Mouse (Mus musculus): ENCODE measurements around the gene Vps37c. TPM values are rescaled to one million over a fixed set of nuclear protein-coding genes. Genes with fewer than 3 reads are reported as not detected.
A peak's percentile ranks its signal among the peaks of the same experiment; 100 is the strongest.

The Vps37c gene
- polyA plus RNA-seq, 1 experiment from 2014 or later, result 27.7 TPM

- Histone ChIP-seq H3K4me2 (ENCODE audit: low read length) (no peak overlapping the region), H3K9ac (ENCODE audit: low read depth, low read length) (no peak overlapping the region), H3K27ac (ENCODE audit: low read depth, low read length) (no peak overlapping the region), H3K27me3 (replicated peaks; ENCODE audit: control insufficient read depth, insufficient read depth, low read length) (no peaks in the 10 kb centered on the region), H3K9me3 (ENCODE audit: control insufficient read depth, low read length) (no peaks in the 10 kb centered on the region), H3K4me1 (ENCODE audit: control insufficient read depth, insufficient read depth, low read depth, low read length) (no peaks in the 10 kb centered on the region), H3K36me3 (ENCODE audit: control insufficient read depth, insufficient read depth, low read length) (no peaks in the 10 kb centered on the region), H3K4me3 (ENCODE audit: low read length) (no peak overlapping the region)
- ATAC-seq, result no peak
- WGBS, result 90% methylated on average over 2 of the region's 2 CpGs
These were observed 26.6 kb upstream of the Vps37c start for GRCm38 (mm10) chr19:10661919-10662318.

DNA sequence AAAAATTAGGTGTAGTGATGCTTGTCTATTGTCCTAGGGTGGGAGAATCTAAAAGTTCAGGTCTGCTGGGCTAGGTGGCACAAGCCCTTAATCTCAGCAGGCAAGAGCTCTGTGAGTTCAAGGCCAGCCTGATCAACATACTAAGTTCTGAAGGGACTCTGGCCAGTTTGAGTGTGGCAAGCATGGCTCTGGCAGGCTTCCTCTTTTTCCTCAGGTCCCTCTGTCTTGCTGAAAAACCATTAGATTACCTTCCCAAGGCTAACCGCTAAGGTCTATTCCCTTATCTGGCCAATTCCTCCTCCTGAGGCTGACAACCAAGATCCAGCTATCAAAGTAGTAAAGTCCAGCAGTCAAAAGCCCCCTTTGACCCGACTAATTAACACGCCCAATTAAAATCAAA, 25.9 kb upstream of the Vps37c start:
- Histone ChIP-seq H3K9me3 (ENCODE audit: control insufficient read depth, low read length) (no peaks in the 10 kb centered on the region), H3K36me3 (ENCODE audit: control insufficient read depth, insufficient read depth, low read length) (no peaks in the 10 kb centered on the region), H3K27ac (ENCODE audit: low read depth, low read length) (no peak overlapping the region), H3K9ac (ENCODE audit: low read depth, low read length) (no peak overlapping the region), H3K4me3 (ENCODE audit: low read length) (no peak overlapping the region), H3K4me2 (ENCODE audit: low read length) (no peak overlapping the region), H3K4me1 (ENCODE audit: control insufficient read depth, insufficient read depth, low read depth, low read length) (no peaks in the 10 kb centered on the region), H3K27me3 (replicated peaks; ENCODE audit: control insufficient read depth, insufficient read depth, low read length) (no peaks in the 10 kb centered on the region)
- no peak for ATAC-seq
- WGBS, result 78% methylated on average over 3 of the region's 3 CpGs

GRCm38 (mm10) chr19:10665093-10665492, 23.4 kb upstream of the Vps37c start:
- H3K9me3 ChIP-seq (ENCODE audit: control insufficient read depth, low read length), result no peaks in the 10 kb centered on the region
- H3K27ac ChIP-seq (ENCODE audit: low read depth, low read length), result no peak overlapping the region
- ATAC-seq, result peak; percentile 35; the same call in 1 of the 2 replicates
- H3K4me2 ChIP-seq (ENCODE audit: low read length), result no peak overlapping the region
- H3K4me1 ChIP-seq (ENCODE audit: control insufficient read depth, insufficient read depth, low read depth, low read length), result no peaks in the 10 kb centered on the region
- H3K36me3 ChIP-seq (ENCODE audit: control insufficient read depth, insufficient read depth, low read length), result no peaks in the 10 kb centered on the region
- WGBS, result 60% methylated on average over 3 of the region's 3 CpGs
- no peaks in the 10 kb centered on the region for H3K27me3 ChIP-seq (replicated peaks; ENCODE audit: control insufficient read depth, insufficient read depth, low read length)
- no peak overlapping the region for H3K9ac ChIP-seq (ENCODE audit: low read depth, low read length)
- no peak overlapping the region for H3K4me3 ChIP-seq (ENCODE audit: low read length)

GRCm38 (mm10) chr19:10665499-10665898, 23.0 kb upstream of the Vps37c start:
- Histone ChIP-seq H3K4me3 (ENCODE audit: low read length) (no peak overlapping the region), H3K27ac (ENCODE audit: low read depth, low read length) (no peak overlapping the region), H3K9me3 (ENCODE audit: control insufficient read depth, low read length) (no peaks in the 10 kb centered on the region), H3K4me2 (ENCODE audit: low read length) (no peak overlapping the region), H3K27me3 (replicated peaks; ENCODE audit: control insufficient read depth, insufficient read depth, low read length) (no peaks in the 10 kb centered on the region), H3K4me1 (ENCODE audit: control insufficient read depth, insufficient read depth, low read depth, low read length) (no peaks in the 10 kb centered on the region), H3K36me3 (ENCODE audit: control insufficient read depth, insufficient read depth, low read length) (no peaks in the 10 kb centered on the region), H3K9ac (ENCODE audit: low read depth, low read length) (no peak overlapping the region)
- ATAC-seq, result peak; percentile 83
- WGBS, result 12% methylated on average over 2 of the region's 2 CpGs

DNA sequence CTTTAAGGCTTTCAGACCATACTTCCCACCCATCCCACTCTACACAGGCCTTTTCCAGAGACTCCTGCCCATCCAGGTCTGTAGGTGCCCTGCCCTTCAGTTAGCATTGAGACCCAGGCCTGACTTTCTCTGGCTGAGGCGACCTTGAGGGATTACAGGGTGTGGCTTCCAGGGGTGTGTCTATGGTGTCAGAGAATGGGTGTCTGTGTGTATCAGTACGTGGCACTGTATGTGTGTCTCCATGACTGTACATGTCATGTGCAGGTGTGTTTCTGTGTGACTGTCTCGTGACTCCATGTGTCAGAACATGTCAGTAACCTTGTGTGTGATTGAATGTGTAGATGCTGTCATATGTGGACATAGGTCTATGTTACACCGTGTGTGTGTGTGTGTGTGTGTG, 17.2 kb upstream of the Vps37c start:
- H3K9ac ChIP-seq (ENCODE audit: low read depth, low read length), result no peak overlapping the region
- H3K4me3 ChIP-seq (ENCODE audit: low read length), result no peak overlapping the region
- H3K4me2 ChIP-seq (ENCODE audit: low read length), result no peak overlapping the region
- H3K27me3 ChIP-seq (replicated peaks; ENCODE audit: control insufficient read depth, insufficient read depth, low read length), result no peaks in the 10 kb centered on the region
- no peak overlapping the region for H3K27ac ChIP-seq (ENCODE audit: low read depth, low read length)
- 86% methylated on average over 4 of the region's 4 CpGs for WGBS
- H3K36me3 ChIP-seq (ENCODE audit: control insufficient read depth, insufficient read depth, low read length), result no peaks in the 10 kb centered on the region
- no peaks in the 10 kb centered on the region for H3K4me1 ChIP-seq (ENCODE audit: control insufficient read depth, insufficient read depth, low read depth, low read length)
- no peaks in the 10 kb centered on the region for H3K9me3 ChIP-seq (ENCODE audit: control insufficient read depth, low read length)
- ATAC-seq, result no peak

GRCm38 (mm10) chr19:10671854-10672417, 16.6 kb upstream of the Vps37c start:
- Histone ChIP-seq H3K4me3 (ENCODE audit: low read length) (no peak overlapping the region), H3K27ac (ENCODE audit: low read depth, low read length) (no peak overlapping the region), H3K4me1 (ENCODE audit: control insufficient read depth, insufficient read depth, low read depth, low read length) (no peaks in the 10 kb centered on the region), H3K9ac (ENCODE audit: low read depth, low read length) (no peak overlapping the region), H3K4me2 (ENCODE audit: low read length) (no peak overlapping the region), H3K27me3 (replicated peaks; ENCODE audit: control insufficient read depth, insufficient read depth, low read length) (no peaks in the 10 kb centered on the region), H3K36me3 (ENCODE audit: control insufficient read depth, insufficient read depth, low read length) (no peaks in the 10 kb centered on the region), H3K9me3 (ENCODE audit: control insufficient read depth, low read length) (no peaks in the 10 kb centered on the region)
- WGBS, result 65% methylated on average over 9 of the region's 9 CpGs
- no peak for ATAC-seq

DNA sequence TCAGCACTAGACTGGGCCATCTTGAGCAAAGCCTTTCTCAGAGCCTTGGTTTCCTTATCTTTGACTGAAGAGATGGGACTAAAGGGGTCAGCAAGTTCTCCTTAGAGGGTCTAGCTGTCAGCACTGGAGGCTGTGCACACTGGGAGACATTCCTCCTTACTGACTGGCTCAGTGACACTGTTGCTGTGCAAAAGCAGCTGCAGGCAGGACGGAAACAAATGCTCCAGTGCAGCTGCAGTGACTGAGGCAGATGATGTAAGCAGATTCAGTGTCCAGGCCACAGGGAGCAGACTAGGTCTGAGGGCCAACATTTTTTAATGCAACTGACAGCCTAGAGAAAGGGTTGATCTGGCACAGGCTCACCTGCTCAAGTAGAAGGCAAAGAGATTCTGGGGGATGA, 15.3 kb upstream of the Vps37c start:
- H3K4me2 ChIP-seq (ENCODE audit: low read length), result no peak overlapping the region
- no peaks in the 10 kb centered on the region for H3K9me3 ChIP-seq (ENCODE audit: control insufficient read depth, low read length)
- no peak overlapping the region for H3K4me3 ChIP-seq (ENCODE audit: low read length)
- no peak for ATAC-seq
- H3K4me1 ChIP-seq (ENCODE audit: control insufficient read depth, insufficient read depth, low read depth, low read length), result no peaks in the 10 kb centered on the region
- no peaks in the 10 kb centered on the region; the same call in 1 of the 2 replicates for H3K27me3 ChIP-seq (replicated peaks; ENCODE audit: control insufficient read depth, insufficient read depth, low read length)
- H3K9ac ChIP-seq (ENCODE audit: low read depth, low read length), result no peak overlapping the region
- no peak overlapping the region for H3K27ac ChIP-seq (ENCODE audit: low read depth, low read length)
- no peaks in the 10 kb centered on the region for H3K36me3 ChIP-seq (ENCODE audit: control insufficient read depth, insufficient read depth, low read length)
- WGBS, result 43% methylated on average over 1 of the region's 1 CpGs

GRCm38 (mm10) chr19:10676656-10677055, 11.9 kb upstream of the Vps37c start:
- no peaks in the 10 kb centered on the region for H3K9me3 ChIP-seq (ENCODE audit: control insufficient read depth, low read length)
- no peak overlapping the region for H3K4me3 ChIP-seq (ENCODE audit: low read length)
- peaks cover 4% of the 10 kb centered on the region for H3K4me1 ChIP-seq (ENCODE audit: control insufficient read depth, insufficient read depth, low read depth, low read length)
- H3K9ac ChIP-seq (ENCODE audit: low read depth, low read length), result no peak overlapping the region
- H3K36me3 ChIP-seq (ENCODE audit: control insufficient read depth, insufficient read depth, low read length), result no peaks in the 10 kb centered on the region
- no peak for ATAC-seq
- H3K27ac ChIP-seq (ENCODE audit: low read depth, low read length), result no peak overlapping the region
- no peak overlapping the region for H3K4me2 ChIP-seq (ENCODE audit: low read length)
- 82% methylated on average over 16 of the region's 16 CpGs for WGBS
- no peaks in the 10 kb centered on the region; the same call in 1 of the 2 replicates for H3K27me3 ChIP-seq (replicated peaks; ENCODE audit: control insufficient read depth, insufficient read depth, low read length)

DNA sequence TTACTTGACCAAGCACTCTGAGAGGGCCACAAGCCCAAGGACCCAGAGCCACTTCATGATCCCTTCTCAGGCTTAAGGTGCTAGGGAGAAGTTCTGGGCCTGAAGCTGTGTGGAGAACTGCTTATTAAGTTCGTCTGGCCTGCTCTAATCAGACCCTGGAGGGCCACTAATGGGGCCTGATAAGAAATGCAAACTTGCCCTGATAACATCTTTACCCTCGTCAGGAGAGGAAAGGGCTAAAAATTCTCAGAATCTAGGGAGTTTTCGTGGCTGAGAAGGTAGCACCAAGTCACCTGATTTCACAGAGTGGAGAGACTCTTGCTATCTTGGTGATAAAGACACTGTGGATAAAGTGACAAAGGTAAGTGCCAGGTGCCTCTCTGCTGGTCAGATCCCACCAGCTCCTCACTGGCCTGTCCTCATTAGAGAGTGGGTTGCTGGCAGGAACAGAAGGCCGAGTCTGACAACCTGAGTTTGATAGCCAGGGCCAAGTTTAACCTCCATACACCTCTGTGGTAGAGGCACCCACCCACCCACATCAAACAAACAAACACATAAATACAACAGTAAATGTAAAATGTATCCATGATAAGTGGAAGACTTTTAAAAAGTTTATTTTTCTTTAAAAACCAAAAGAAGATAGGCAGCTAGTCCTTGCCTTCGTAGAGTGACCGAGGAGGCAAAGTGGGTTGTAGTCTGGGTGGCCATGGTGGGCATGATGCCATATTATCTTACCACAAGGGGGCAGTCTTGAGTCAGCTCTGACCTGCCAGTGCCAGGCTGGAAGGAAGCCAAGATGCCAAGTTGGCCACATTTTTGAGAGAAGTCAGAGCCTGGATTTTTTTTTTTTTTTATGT, 10.4 kb upstream of the Vps37c start, which contains the start of gene Pga5:
Gene Pga5 (minus strand): TSS at position 157 of the 857 bp plus-strand sequence.
- peaks cover 4% of the 10 kb centered on the region for H3K4me1 ChIP-seq (ENCODE audit: control insufficient read depth, insufficient read depth, low read depth, low read length)
- peak; percentile 70 for ATAC-seq
- H3K4me2 ChIP-seq (ENCODE audit: low read length), result no peak within 1 kb of the TSS
- H3K27me3 ChIP-seq (replicated peaks; ENCODE audit: control insufficient read depth, insufficient read depth, low read length), result no peaks in the 10 kb centered on the region; the same call in 1 of the 2 replicates
- no peak within 1 kb of the TSS for H3K4me3 ChIP-seq (ENCODE audit: low read length)
- H3K27ac ChIP-seq (ENCODE audit: low read depth, low read length), result no peak within 1 kb of the TSS
- WGBS, result 41% methylated on average over 6 of the region's 6 CpGs
- no peaks in the 10 kb centered on the region for H3K9me3 ChIP-seq (ENCODE audit: control insufficient read depth, low read length)
- H3K36me3 ChIP-seq (ENCODE audit: control insufficient read depth, insufficient read depth, low read length), result no peaks in the 10 kb centered on the region
- H3K9ac ChIP-seq (ENCODE audit: low read depth, low read length), result no peak within 1 kb of the TSS; the same call in 1 of the 2 replicates
